Mouse (Mus musculus) right cerebral cortex, postnatal 36 days (tissue): ENCODE data around the gene Atp8a2.

Experiments used
- DNase-seq, 2 experiments: peaks; one replicate each; pipeline ENCODE4 v3.0.0; 2022; ENCODE audit warnings: low spot score in 2 of 2, mixed read lengths in 1 of 2

Atp8a2 gene

GRCm38 (mm10) chr14:60196884-60197283 lies at the start of gene Atp8a2:
Gene Atp8a2 (minus strand): TSS chr14:60197179.
- DNase-seq = peak in 1 of 2 experiments; percentile 34

DNA sequence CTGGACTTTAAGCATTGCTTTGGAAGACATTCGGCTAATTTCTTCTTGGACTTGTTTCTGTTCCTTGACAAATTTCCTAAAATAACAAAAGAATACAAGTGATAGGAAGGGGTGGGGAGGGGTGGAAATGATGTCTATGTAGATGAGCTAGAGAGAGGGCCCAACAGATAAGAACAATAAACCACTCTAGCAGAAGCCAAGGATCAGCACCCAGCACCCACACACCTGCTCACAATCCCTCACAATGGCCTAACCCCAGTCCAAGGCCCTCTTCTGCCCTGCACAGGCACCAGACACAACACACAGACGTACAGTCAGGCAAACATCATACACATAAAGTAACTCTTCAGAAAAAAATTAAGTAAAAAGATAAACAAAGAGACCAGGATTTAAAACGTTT lies 41.6 kb upstream of the Atp8a2 start:
- DNase-seq = no peak

DNA sequence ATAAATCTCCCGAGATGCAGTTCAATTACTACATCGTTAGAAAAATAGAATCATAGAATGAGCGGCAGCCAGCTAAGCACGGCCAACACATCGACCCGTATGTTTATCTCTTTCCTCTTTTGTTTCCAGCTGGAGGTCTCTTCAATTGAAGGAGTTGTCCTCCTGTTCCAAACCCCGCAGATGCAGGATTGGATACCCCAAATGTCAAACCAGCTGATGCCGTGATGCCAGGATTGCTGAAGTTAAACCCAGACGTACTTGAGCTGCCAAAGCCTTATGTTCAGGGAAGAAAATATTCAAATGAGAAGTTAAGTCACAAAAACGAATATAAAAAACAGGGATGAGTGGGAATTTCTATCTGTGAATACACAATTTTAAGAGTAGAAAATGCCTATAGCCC lies 22.9 kb upstream of the Atp8a2 start:
- DNase-seq = no peak

GRCm38 (mm10) chr14:60217616-60218015 lies 20.6 kb upstream of the Atp8a2 start:
- DNase-seq = no peak

GRCm38 (mm10) chr14:60216125-60216524 lies 19.1 kb upstream of the Atp8a2 start:
- no peak for DNase-seq

- DNase-seq = no peak
Observed at GRCm38 (mm10) chr14:60215000-60215399, 18.0 kb upstream of the Atp8a2 start.

- no peak for DNase-seq
Observed at GRCm38 (mm10) chr14:60214040-60214439, 17.1 kb upstream of the Atp8a2 start.

GRCm38 (mm10) chr14:60209166-60209565 lies 12.2 kb upstream of the Atp8a2 start:
- no peak for DNase-seq

DNA sequence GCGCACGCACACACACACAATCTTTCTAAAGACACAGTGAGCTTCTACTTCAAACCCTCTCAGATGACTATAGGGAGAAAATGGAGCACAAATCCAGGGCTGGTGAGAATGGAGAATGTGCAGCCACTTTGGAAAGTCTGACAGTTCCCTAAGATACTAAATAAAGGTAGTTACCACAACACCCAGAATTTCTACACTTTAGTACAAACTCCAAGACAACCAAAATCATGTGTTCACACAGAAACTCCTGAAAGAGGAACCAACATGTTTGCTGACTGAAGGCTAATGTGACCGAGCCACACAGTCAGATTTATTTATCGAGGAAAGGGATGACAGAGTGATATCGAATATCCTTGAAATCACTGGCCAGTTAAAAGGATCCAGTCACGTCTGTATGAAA lies 8.0 kb upstream of the Atp8a2 start:
- DNase-seq = no peak

- DNase-seq = no peak
Observed at GRCm38 (mm10) chr14:60195999-60196398, 980 bp downstream of the Atp8a2 start.

GRCm38 (mm10) chr14:60194606-60195005 lies 2.4 kb downstream of the Atp8a2 start:
- no peak for DNase-seq

DNA sequence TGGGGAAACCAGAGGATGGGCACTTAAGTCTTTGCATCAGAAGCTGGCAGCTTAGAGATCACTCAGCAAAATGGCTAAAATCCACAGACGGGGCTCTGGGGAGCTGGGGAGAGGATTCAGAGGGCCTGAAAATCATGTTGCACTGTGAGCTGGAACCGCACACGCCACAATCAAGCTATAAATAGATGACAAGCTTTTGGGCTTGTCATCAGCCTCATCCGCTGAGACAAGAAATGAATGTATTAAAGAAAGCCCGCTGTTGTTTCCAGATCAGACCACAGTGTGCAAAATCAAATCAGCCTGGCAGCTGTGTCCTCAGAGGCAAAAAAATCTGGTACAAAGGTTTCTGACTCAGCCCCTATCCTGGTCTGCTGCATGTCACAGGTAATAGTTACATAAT lies 7.2 kb downstream of the Atp8a2 start:
- no peak for DNase-seq

DNA sequence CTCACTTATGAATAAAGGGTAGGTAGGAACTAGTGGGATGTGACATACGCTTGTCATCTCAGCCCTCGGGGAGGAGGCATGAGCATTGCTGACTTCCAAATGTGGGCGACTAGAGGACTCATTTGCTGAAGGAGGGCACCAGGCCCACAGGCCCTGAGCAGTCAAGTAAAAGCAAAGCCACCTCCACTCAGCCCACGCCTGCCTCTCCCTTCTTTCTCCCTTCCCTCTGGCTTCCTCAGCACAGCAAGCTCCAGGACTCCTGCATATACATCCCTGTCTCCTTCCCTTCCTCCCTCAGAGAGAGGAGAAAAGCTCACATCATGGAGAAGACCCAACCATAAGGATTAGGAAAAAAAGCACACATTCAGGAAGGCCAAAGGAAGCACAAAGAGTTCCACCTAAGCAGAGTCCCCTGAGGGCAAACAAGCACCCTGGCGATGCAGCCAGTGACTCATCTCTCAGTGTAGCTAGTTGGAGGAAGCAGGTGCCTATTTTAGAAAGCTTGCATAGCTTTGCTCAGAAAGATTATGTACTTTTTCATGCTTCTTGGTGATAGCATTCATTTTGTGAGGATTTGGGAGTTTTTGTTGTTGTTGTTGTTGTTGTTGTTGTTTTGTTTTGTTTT lies 8.7 kb downstream of the Atp8a2 start:
- DNase-seq = peak; percentile 58 to 72

DNA sequence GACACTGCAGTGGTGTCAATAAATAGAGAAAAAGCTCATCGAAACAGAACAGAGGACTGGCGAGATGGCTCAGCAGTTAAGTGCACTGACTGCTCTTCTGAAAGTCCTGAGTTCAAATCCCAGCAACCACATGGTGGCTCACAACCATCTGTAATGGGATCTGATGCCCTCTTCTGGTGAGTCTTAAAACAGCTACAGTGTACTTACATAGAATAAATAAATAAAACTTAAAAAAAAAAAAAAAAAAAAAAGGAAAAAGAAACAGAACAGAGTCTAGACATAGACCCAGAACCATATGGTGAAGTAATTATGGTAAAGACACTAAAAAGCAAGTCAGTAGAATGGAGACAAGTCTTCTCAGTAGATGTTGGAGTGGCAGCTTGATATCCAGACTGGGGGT lies 15.7 kb downstream of the Atp8a2 start:
- DNase-seq = no peak

- DNase-seq = no peak
Observed at GRCm38 (mm10) chr14:60178571-60178955, 18.4 kb downstream of the Atp8a2 start.

DNA sequence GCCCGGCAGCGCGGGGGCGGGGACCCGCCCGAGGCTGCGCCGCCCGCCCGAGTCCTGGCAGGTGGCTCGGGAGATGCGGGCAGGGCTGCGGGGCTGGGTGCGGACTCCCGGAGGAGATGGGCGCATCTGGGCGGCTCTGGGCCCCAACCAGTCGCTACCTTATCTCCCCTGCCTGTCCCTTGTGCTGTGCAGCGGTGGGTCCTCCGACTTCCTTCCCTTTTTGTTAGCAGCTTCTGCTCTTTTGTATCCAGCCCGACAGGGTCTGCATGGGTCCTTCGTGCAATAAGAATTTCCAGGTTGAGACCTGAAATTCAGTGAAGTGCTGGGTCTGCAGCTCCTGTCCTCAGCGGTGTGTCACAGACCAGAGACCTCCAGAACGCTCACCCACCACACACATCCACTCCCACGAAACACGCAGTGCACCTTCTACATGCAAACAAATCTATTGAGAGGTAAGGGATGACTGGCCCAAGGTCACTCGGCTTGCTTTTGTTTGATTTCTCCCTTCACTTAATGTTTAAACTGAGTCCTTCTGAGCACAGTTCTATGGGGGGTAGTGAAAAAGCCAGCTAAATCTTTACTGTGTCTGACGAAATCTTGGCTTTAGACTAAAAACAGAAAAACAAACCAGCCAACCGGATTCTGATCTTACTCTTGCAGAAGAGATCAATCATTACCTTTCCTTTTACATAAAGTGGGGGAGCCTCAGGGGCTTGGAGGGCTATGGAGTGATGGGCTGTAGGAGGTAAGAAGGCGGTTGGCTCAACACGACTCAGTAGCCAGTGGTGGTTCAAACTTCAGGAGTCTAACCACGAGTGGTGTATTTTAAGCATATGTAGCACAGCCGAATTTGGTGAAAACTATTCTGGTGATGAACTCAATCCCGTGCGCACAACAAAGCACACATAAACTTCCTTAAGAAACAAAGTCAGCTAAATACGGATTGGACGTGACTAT lies 19.1 kb downstream of the Atp8a2 start:
- DNase-seq = peak; percentile 23 to 48

GRCm38 (mm10) chr14:60176891-60177613 lies 19.9 kb downstream of the Atp8a2 start:
- DNase-seq = peak; percentile 75 to 76

GRCm38 (mm10) chr14:60176469-60176890 lies 20.5 kb downstream of the Atp8a2 start:
- DNase-seq = no peak

DNA sequence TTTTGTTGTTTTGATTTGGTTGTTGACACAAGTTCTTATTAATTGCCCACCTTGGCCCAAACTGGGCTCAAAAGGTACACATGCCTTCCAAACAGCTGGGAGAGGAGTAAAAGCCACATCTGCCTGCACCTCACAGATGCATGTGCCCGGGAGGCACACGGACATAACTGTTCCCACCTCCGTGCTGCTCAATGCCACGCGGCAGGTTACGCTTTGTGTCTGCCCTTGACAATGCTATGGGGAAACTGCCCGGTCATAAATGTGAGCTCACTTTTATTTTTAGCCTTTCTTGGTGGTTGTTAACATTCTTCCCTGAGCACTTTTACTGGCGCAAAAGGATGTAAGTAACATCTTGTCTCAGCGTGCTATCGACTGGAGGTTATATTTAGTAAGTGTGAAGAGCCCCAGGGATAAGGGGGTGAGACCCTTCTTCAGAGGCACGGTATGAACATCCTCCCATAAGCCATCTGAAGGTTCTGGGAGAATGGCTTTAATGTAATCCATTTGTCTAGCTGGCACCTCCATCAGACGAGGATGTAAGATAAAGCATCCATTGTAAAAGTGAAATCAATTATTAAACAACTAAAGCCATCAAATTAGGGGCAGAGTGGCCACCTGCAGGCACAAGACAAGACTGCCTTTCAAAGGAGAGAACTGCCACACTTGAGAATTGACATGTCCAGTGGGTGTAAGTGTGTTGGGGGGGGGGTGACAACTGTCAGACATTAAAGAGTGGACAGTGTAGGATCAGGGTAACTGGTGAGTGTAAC lies 24.5 kb downstream of the Atp8a2 start:
- no peak for DNase-seq

DNA sequence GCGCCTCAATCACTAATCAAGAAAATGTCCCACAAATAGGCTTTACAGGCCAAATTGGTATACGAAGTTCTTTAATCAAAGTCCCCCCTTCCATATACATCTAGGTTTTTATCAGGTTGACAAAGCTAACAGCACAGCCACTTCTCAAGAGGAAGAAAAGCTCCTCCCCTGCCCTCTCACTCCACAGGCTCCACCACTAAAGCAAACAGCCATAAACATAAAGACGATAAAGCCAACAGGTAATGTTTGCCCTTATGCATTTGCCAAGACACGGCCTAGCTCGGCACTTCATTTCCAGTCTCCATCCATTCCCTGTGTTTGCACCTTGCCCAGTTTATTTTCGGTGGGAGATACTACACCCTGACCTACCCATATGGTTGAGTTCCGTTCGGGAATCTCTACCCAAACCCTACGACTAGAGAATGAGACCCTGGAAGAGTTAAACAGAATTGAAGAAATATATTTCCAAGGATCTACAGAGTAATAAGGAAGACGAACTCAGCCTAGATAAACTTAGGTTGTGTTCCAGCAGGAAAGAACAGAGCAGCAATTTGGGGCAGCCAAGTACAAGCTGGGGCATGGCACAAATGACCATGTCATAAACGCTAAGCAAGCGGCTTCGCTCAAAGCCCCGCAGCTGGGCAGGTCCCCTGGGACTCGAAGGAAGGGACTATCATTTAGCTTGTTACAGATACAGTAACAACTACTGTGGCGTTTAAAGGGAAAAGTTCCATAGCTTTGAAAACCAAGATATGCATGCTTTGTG lies 26.0 kb downstream of the Atp8a2 start:
- DNase-seq = no peak

GRCm38 (mm10) chr14:60163367-60163766 lies 33.6 kb downstream of the Atp8a2 start:
- no peak for DNase-seq
